Comparison of ENCODE assay signal across 26 mouse cellular contexts in the genomic region with DNA sequence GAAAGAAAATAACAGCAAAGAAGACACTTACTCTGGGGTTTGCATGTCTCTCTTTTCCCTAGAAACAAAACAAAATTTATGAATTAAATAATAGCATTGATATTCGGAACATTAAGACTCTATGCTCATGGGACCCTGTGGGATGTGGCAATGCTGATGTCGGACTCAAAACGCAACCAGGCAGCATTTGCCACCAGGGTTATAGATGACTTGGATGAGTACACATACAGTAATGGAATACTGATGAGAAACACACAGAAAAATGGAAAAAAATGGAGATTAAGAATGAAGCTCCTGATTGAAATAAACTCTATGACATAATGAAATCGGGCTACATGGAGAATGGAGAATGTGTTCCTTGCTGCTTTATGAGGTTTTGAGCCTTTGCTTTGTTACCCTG.
"Had no signal": no experiment of that assay in that cellular context is flagged by ENCODE, and none has a peak within 500 bp of the region (broad histone marks: within the 10 kb centered on the region; RNA-seq: fewer than 3 reads in every experiment).

No protein-coding gene starts in this region.

- ATAC-seq: hindbrain, embryonic 16.5 days; intestine, embryonic 16.5 days; liver, embryonic 12.5 days had no signal

- DNase-seq: gastrocnemius, postnatal 14 days; gastrocnemius, postnatal 36 days; heart, adult 11 months; heart, adult 2 months; heart, postnatal 14 days; heart, postnatal 36 days; kidney, adult 11 months; kidney, adult 2 months; kidney, adult 9 months; kidney, postnatal 14 days; kidney, postnatal 36 days; layer of hippocampus, adult 9-11 months; layer of hippocampus, postnatal 36 days; left cerebral cortex, postnatal 4 days had no signal

- H3K4me1 ChIP-seq: heart, embryonic 13.5 days; heart, embryonic 15.5 days; kidney, embryonic 15.5 days; limb, embryonic 15.5 days; liver, embryonic 12.5 days had no signal

- H3K36me3 ChIP-seq: kidney, embryonic 15.5 days; liver, embryonic 12.5 days had no signal

- H3K27ac ChIP-seq: heart, adult 2 months; heart, embryonic 13.5 days; heart, embryonic 15.5 days; hindbrain, embryonic 14.5 days; kidney, embryonic 15.5 days; kidney, postnatal 0 days; limb, embryonic 13.5 days; limb, embryonic 15.5 days; liver, embryonic 12.5 days; liver, embryonic 14.5 days had no signal

- H3K9ac ChIP-seq: heart, embryonic 13.5 days; heart, embryonic 15.5 days; hindbrain, embryonic 14.5 days; kidney, embryonic 15.5 days; limb, embryonic 13.5 days; limb, embryonic 15.5 days; liver, embryonic 12.5 days; liver, embryonic 14.5 days had no signal

- H3K4me3 ChIP-seq: heart, adult 2 months; heart, embryonic 13.5 days; heart, embryonic 15.5 days; kidney, embryonic 15.5 days; limb, embryonic 13.5 days; limb, embryonic 15.5 days; liver, embryonic 12.5 days had no signal

- H3K27me3 ChIP-seq: heart, embryonic 13.5 days; heart, embryonic 15.5 days; kidney, embryonic 15.5 days; limb, embryonic 13.5 days; limb, embryonic 15.5 days; liver, embryonic 12.5 days had no signal

- H3K4me2 ChIP-seq: heart, embryonic 11.5 days; heart, embryonic 13.5 days; heart, embryonic 15.5 days; hindbrain, embryonic 14.5 days; kidney, embryonic 15.5 days; limb, embryonic 13.5 days; limb, embryonic 15.5 days; liver, embryonic 12.5 days had no signal

- H3K9me3 ChIP-seq: heart, embryonic 13.5 days; heart, embryonic 15.5 days; kidney, embryonic 15.5 days; limb, embryonic 13.5 days; limb, embryonic 15.5 days; liver, embryonic 12.5 days had no signal
